Mouse (Mus musculus): ENCODE data around the gene Unc93b1. TPM values are rescaled to one million over a fixed set of nuclear protein-coding genes. Genes with fewer than 3 reads are reported as not detected.

The Unc93b1 gene
- 18.3 and 21.2 TPM in 2 replicates for polyA plus RNA-seq (2015; fragmentation: Nextera tagmentation; extraction: Ambion mirVana)

DNA sequence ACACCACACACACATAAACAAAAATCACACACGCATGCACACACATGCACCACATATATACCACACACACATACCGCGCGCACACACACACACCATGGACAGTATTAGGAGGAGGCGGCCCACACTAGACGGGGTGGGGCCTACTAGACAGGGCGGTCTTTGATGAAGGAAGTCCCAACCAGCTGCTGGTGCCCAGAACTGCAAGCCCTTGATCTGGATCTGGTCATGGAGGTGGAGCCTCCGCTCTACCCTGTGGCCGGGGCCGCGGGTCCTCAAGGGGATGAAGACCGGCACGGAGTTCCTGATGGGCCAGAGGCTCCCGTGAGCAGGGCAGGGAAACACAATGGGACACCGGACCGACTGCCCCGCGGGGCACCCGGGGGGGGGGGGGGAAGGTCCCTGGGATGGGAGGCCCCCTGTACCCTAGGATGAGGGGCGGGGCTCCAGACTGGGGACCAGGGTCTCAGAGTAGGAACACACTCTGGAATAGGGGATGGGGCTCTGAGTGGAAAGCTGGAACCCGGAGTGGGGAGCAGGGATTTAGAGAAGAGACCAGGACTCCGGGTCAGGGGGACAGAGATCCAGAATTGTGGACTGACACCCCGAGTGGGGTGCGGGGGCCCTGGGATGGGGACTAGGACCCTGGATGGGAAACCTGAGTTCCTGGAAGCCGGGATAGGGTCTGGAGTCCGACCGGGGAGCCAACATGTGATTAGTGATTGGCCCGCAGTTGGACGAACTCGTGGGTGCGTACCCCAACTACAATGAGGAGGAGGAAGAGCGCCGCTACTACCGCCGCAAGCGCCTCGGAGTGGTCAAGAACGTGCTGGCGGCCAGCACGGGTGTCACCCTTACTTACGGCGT is at the start of gene Unc93b1:
Gene Unc93b1 (plus strand): TSS at position 155 of the 864 bp plus-strand sequence.
- no peaks in the 10 kb centered on the region for H3K27me3 ChIP-seq
- WGBS: 7% methylated on average over 39 of the region's 42 CpGs
- peak within 1 kb of the TSS; percentile 51 for H3K4me3 ChIP-seq (replicated peaks)
- ATAC-seq (replicated peaks; ENCODE audit: low FRiP score): peak; percentile 87
- H3K9ac ChIP-seq: peak within 1 kb of the TSS; percentile 47
- peaks cover 30% of the 10 kb centered on the region for H3K4me1 ChIP-seq
- peak within 1 kb of the TSS; percentile 33 for H3K27ac ChIP-seq
- H3K36me3 ChIP-seq: no peaks in the 10 kb centered on the region
- peak within 1 kb of the TSS; percentile 91 for H3K4me2 ChIP-seq
- H3K9me3 ChIP-seq (replicated peaks): no peaks in the 10 kb centered on the region

DNA sequence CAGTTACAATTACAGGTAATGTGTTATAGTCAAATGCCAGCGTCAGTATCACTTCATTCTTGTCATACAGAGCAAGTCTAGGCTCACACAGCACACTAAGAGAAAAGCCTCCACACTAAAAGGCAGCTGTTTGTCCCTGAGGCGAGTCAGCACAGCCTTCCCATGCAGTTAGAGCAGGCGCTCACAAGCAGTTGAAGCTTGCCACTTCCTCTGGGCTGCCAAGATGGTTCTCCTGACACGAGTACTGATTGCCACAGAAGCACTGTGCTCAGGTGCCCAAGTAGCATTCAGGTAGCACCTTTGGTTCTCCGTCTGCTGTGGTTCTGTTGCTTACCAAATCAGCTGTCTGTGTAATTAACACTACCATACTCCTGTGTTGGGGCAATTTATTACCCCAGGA is 45.9 kb upstream of the Unc93b1 start:
- Histone ChIP-seq H3K4me1 (no peaks in the 10 kb centered on the region), H3K27ac (no peak overlapping the region), H3K9ac (no peak overlapping the region), H3K27me3 (no peaks in the 10 kb centered on the region), H3K36me3 (peaks cover 93% of the 10 kb centered on the region), H3K9me3 (replicated peaks) (no peaks in the 10 kb centered on the region), H3K4me2 (no peak overlapping the region), H3K4me3 (replicated peaks) (no peak overlapping the region)
- 95% methylated on average over 5 of the region's 5 CpGs for WGBS
- no peak for ATAC-seq (replicated peaks; ENCODE audit: low FRiP score)

DNA sequence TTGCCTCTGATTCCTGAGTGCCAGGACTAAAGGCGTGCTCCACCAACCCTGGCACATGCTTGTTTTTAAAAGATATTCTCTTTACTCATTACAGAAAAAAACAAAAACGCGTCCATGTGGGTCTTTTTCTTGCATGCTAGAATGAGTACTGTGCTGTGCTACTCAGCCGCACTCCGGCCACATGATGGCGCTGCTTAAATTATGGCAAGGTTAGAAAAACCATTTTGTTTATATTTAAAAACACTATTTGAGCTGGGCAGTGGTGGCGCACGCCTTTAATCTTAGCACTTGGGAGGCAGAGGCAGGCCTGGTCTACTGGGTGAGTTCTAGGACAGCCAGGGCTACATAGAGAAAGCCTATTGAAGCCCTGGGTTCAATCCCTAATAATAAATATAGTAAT is 44.8 kb upstream of the Unc93b1 start:
- Histone ChIP-seq H3K27me3 (no peaks in the 10 kb centered on the region), H3K9me3 (replicated peaks) (no peaks in the 10 kb centered on the region), H3K9ac (no peak overlapping the region), H3K27ac (no peak overlapping the region), H3K4me2 (no peak overlapping the region), H3K36me3 (peaks cover 97% of the 10 kb centered on the region), H3K4me1 (no peaks in the 10 kb centered on the region), H3K4me3 (replicated peaks) (no peak overlapping the region)
- ATAC-seq (replicated peaks; ENCODE audit: low FRiP score): no peak
- WGBS: 85% methylated on average over 8 of the region's 8 CpGs

DNA sequence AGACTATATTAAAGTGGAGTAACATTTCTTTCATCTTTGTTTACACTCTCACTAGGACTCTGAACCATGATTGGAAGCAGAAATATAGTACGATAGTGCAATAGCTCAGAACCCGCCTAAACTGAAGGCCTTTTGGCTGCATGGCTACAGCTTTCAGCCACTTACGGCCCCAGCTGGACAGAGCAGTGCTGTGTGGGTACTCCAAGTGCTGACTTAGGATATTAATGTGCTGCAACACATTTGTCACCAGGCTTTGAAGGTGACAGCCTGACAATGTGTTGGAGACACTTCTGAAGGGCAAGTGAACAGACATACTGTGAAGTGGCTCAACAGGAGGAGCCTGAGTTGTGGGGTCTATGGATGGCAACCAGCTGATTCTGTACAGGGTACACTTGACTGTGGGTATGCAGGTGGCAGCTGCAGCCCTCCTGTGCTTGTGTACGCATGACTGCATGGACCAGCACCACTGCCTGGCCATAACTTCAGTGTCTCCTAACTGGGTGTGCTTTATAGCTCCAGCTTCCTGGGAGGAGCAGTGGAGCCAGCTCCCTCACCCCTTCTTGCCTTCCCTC is 41.4 kb upstream of the Unc93b1 start:
- 85% methylated on average over 4 of the region's 4 CpGs for WGBS
- Histone ChIP-seq H3K27me3 (no peaks in the 10 kb centered on the region), H3K4me3 (replicated peaks) (no peak overlapping the region), H3K36me3 (peaks cover 98% of the 10 kb centered on the region), H3K9me3 (replicated peaks) (no peaks in the 10 kb centered on the region), H3K4me2 (no peak overlapping the region), H3K4me1 (no peaks in the 10 kb centered on the region), H3K27ac (no peak overlapping the region), H3K9ac (no peak overlapping the region)
- ATAC-seq (replicated peaks; ENCODE audit: low FRiP score): no peak

- no peak overlapping the region for H3K27ac ChIP-seq
- H3K4me3 ChIP-seq (replicated peaks): no peak overlapping the region
- no peaks in the 10 kb centered on the region for H3K27me3 ChIP-seq
- no peak for ATAC-seq (replicated peaks; ENCODE audit: low FRiP score)
- H3K4me2 ChIP-seq: no peak overlapping the region
- H3K9ac ChIP-seq: no peak overlapping the region
- no peaks in the 10 kb centered on the region for H3K4me1 ChIP-seq
- no peaks in the 10 kb centered on the region for H3K9me3 ChIP-seq (replicated peaks)
- WGBS: 98% methylated on average over 2 of the region's 2 CpGs
- peaks cover 97% of the 10 kb centered on the region for H3K36me3 ChIP-seq
These were observed 40.7 kb upstream of the Unc93b1 start for GRCm38 (mm10) chr19:3894294-3894693.

GRCm38 (mm10) chr19:3895171-3895631 is 39.8 kb upstream of the Unc93b1 start:
- Histone ChIP-seq H3K4me1 (no peaks in the 10 kb centered on the region), H3K4me2 (no peak overlapping the region), H3K9me3 (replicated peaks) (no peaks in the 10 kb centered on the region), H3K4me3 (replicated peaks) (no peak overlapping the region), H3K27me3 (no peaks in the 10 kb centered on the region), H3K36me3 (peaks cover 96% of the 10 kb centered on the region), H3K27ac (no peak overlapping the region), H3K9ac (no peak overlapping the region)
- no peak for ATAC-seq (replicated peaks; ENCODE audit: low FRiP score)
- WGBS: 37% methylated on average over 3 of the region's 3 CpGs

DNA sequence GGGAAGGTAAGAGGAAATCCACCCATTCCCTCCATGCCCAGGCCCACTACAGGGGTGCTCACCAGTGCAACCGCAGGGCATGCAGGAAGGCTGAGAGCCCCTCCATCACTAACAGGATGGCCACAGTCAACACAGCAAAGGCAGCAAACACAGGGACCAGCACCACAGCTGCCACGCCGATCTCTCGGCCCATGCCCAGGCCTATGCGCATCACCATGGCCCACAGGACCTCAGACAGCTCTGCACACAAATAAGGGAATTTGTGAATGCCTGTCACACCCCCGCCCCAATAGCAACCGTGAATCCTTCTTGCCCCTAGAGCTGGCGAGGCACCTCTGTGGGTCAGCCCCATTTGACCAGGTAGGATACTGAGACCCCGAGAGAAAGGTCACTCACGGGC is 38.8 kb upstream of the Unc93b1 start:
- no peaks in the 10 kb centered on the region for H3K27me3 ChIP-seq
- H3K9me3 ChIP-seq (replicated peaks): no peaks in the 10 kb centered on the region
- no peak for ATAC-seq (replicated peaks; ENCODE audit: low FRiP score)
- 93% methylated on average over 10 of the region's 10 CpGs for WGBS
- H3K4me2 ChIP-seq: no peak overlapping the region
- H3K9ac ChIP-seq: no peak overlapping the region
- no peak overlapping the region for H3K4me3 ChIP-seq (replicated peaks)
- H3K36me3 ChIP-seq: peaks cover 89% of the 10 kb centered on the region
- no peak overlapping the region for H3K27ac ChIP-seq
- no peaks in the 10 kb centered on the region for H3K4me1 ChIP-seq

- Histone ChIP-seq H3K27ac (no peak overlapping the region), H3K36me3 (peaks cover 89% of the 10 kb centered on the region), H3K9ac (no peak overlapping the region), H3K4me3 (replicated peaks) (no peak overlapping the region), H3K9me3 (replicated peaks) (no peaks in the 10 kb centered on the region), H3K27me3 (no peaks in the 10 kb centered on the region), H3K4me1 (peaks cover 6% of the 10 kb centered on the region; the same call in 1 of the 2 replicates), H3K4me2 (no peak overlapping the region)
- whole genome bisulfite sequencing: 88% methylated on average over 5 of the region's 5 CpGs
- ATAC-seq (replicated peaks; ENCODE audit: low FRiP score): no peak
These were observed 37.4 kb upstream of the Unc93b1 start for GRCm38 (mm10) chr19:3897557-3897956.

GRCm38 (mm10) chr19:3898952-3899351 is 36.0 kb upstream of the Unc93b1 start:
- Histone ChIP-seq H3K4me3 (replicated peaks) (no peak overlapping the region), H3K9me3 (replicated peaks) (no peaks in the 10 kb centered on the region), H3K36me3 (peaks cover 89% of the 10 kb centered on the region), H3K27ac (no peak overlapping the region), H3K27me3 (no peaks in the 10 kb centered on the region), H3K4me1 (peaks cover 16% of the 10 kb centered on the region), H3K4me2 (no peak overlapping the region), H3K9ac (no peak overlapping the region)
- ATAC-seq (replicated peaks; ENCODE audit: low FRiP score): no peak
- WGBS: 59% methylated on average over 7 of the region's 7 CpGs

- WGBS: 95% methylated on average over 4 of the region's 4 CpGs
- H3K4me1 ChIP-seq: peaks cover 23% of the 10 kb centered on the region
- H3K4me3 ChIP-seq (replicated peaks): no peak overlapping the region
- no peak for ATAC-seq (replicated peaks; ENCODE audit: low FRiP score)
- H3K27me3 ChIP-seq: no peaks in the 10 kb centered on the region
- no peaks in the 10 kb centered on the region for H3K9me3 ChIP-seq (replicated peaks)
- H3K36me3 ChIP-seq: peaks cover 86% of the 10 kb centered on the region
- no peak overlapping the region for H3K9ac ChIP-seq
- no peak overlapping the region for H3K4me2 ChIP-seq
- H3K27ac ChIP-seq: no peak overlapping the region
These were observed 35.4 kb upstream of the Unc93b1 start for GRCm38 (mm10) chr19:3899618-3900017.

- Histone ChIP-seq H3K4me3 (replicated peaks) (no peak overlapping the region), H3K36me3 (peaks cover 53% of the 10 kb centered on the region), H3K9ac (no peak overlapping the region), H3K27me3 (no peaks in the 10 kb centered on the region), H3K9me3 (replicated peaks) (no peaks in the 10 kb centered on the region), H3K4me1 (peaks cover 55% of the 10 kb centered on the region), H3K4me2 (no peak overlapping the region), H3K27ac (no peak overlapping the region)
- 76% methylated on average over 12 of the region's 12 CpGs for WGBS
- ATAC-seq (replicated peaks; ENCODE audit: low FRiP score): no peak
These were observed 32.0 kb upstream of the Unc93b1 start for GRCm38 (mm10) chr19:3902966-3903365.

- H3K4me3 ChIP-seq (replicated peaks): no peak overlapping the region
- H3K36me3 ChIP-seq: peaks cover 55% of the 10 kb centered on the region
- no peak for ATAC-seq (replicated peaks; ENCODE audit: low FRiP score)
- peaks cover 60% of the 10 kb centered on the region for H3K4me1 ChIP-seq
- 0 out of 2 replicates have a peak overlapping the region, but pooled peaks have one; percentile 37 for H3K27ac ChIP-seq
- WGBS: 72% methylated on average over 25 of the region's 25 CpGs
- H3K27me3 ChIP-seq: no peaks in the 10 kb centered on the region
- H3K9me3 ChIP-seq (replicated peaks): no peaks in the 10 kb centered on the region
- peak overlapping the region; percentile 87 for H3K4me2 ChIP-seq
- no peak overlapping the region for H3K9ac ChIP-seq
These were observed 31.2 kb upstream of the Unc93b1 start for GRCm38 (mm10) chr19:3903648-3904362.

Measured in kidney, embryonic 15.5 days (tissue).